Mouse (Mus musculus) midbrain, embryonic 13.5 days (tissue): ENCODE measurements at regions not wholly inside any gene's neighbourhood (a gene's known extent, or its start where the extent isn't known, plus 50 kb on each side); places are given as distances from the start of the nearest gene placed in this dataset.
"Not testable (repeated sequence)": the region's sequence is repeated elsewhere in the genome, so short reads cannot be mapped to it uniquely, and the experiment has no call there.

Experiments used
- ATAC-seq: fragments of 200-750 bp; cut with Nextera tagmentation; 2 replicates; pipeline ENCODE4 v1.8.0; 2017; ENCODE audit warnings: mild to moderate bottlenecking, moderate TSS enrichment, moderate library complexity
- H3K27ac ChIP-seq: fragments of 300-500 bp; sonication (generic); 2 replicates; pipeline ENCODE4 v1.5.1; 2015; ENCODE audit warnings: inconsistent platforms, mild to moderate bottlenecking, moderate library complexity
- H3K27me3 ChIP-seq: fragments of 300-500 bp; sonication (generic); 2 replicates; pipeline ENCODE4 v1.6.1; 2015; ENCODE audit warnings: mild to moderate bottlenecking, inconsistent platforms
- H3K36me3 ChIP-seq: fragments of 300-500 bp; sonication (generic); 2 replicates; pipeline ENCODE4 v1.6.1; 2015; ENCODE audit warnings: mild to moderate bottlenecking, inconsistent platforms
- H3K4me1 ChIP-seq: fragments of 300-500 bp; sonication (generic); replicated peaks from 2 replicates; pipeline ENCODE4 v1.6.1; 2015; ENCODE audit warnings: inconsistent platforms
- H3K4me2 ChIP-seq: fragments of 300-500 bp; sonication (generic); replicated peaks from 2 replicates; pipeline ENCODE4 v1.6.1; 2015; ENCODE audit warnings: moderate library complexity, mild to moderate bottlenecking, inconsistent platforms
- H3K4me3 ChIP-seq: fragments of 300-500 bp; sonication (generic); replicated peaks from 2 replicates; pipeline ENCODE4 v1.5.1; 2015; ENCODE audit warnings: mild to moderate bottlenecking, inconsistent platforms
- H3K9ac ChIP-seq: fragments of 300-500 bp; sonication (generic); replicated peaks from 2 replicates; pipeline ENCODE4 v1.6.1; 2015; ENCODE audit warnings: mild to moderate bottlenecking, inconsistent platforms
- H3K9me3 ChIP-seq: fragments of 300-500 bp; sonication (generic); 2 replicates; pipeline ENCODE4 v1.6.1; 2016; ENCODE audit warnings: mild to moderate bottlenecking, inconsistent platforms
- WGBS: fragments of 180-500 bp; shearing (Covaris S2); methylation state at CpG from one replicate; pipeline ENCODE4 v1.1.7; 2015; 5-methylcytosine and 5-hydroxymethylcytosine counted together

GRCm38 (mm10) chr8:34678879-34679278 lies 567.3 kb upstream of the Gm10131 start:
- H3K4me2 ChIP-seq: no peak overlapping the region
- no peaks in the 10 kb centered on the region for H3K36me3 ChIP-seq
- no peak overlapping the region for H3K4me3 ChIP-seq
- WGBS: 95% methylated on average over 8 of the region's 8 CpGs
- H3K4me1 ChIP-seq: peaks cover 8% of the 10 kb centered on the region
- no peaks in the 10 kb centered on the region for H3K9me3 ChIP-seq
- H3K27ac ChIP-seq: no peak overlapping the region
- no peak overlapping the region for H3K9ac ChIP-seq
- H3K27me3 ChIP-seq: peaks cover 13% of the 10 kb centered on the region; the same call in 1 of the 2 replicates
- no peak for ATAC-seq

GRCm38 (mm10) chr8:34671716-34672115 lies 560.2 kb upstream of the Gm10131 start:
- Histone ChIP-seq H3K36me3 (no peaks in the 10 kb centered on the region), H3K9ac (no peak overlapping the region), H3K27ac (no peak overlapping the region), H3K4me1 (no peaks in the 10 kb centered on the region), H3K4me2 (no peak overlapping the region), H3K4me3 (no peak overlapping the region), H3K9me3 (no peaks in the 10 kb centered on the region), H3K27me3 (no peaks in the 10 kb centered on the region)
- no peak for ATAC-seq
- WGBS: 60% methylated on average over 3 of the region's 3 CpGs

GRCm38 (mm10) chr8:34670930-34671715 lies 559.6 kb upstream of the Gm10131 start:
- H3K36me3 ChIP-seq: no peaks in the 10 kb centered on the region
- H3K4me3 ChIP-seq: no peak overlapping the region
- ATAC-seq: no peak
- H3K4me1 ChIP-seq: no peaks in the 10 kb centered on the region
- no peaks in the 10 kb centered on the region for H3K9me3 ChIP-seq
- no peak overlapping the region for H3K9ac ChIP-seq
- no peak overlapping the region for H3K4me2 ChIP-seq
- H3K27me3 ChIP-seq: no peaks in the 10 kb centered on the region
- WGBS: 45% methylated on average over 4 of the region's 4 CpGs
- no peak overlapping the region for H3K27ac ChIP-seq

- Histone ChIP-seq H3K9me3 (no peaks in the 10 kb centered on the region), H3K27me3 (no peaks in the 10 kb centered on the region), H3K4me1 (no peaks in the 10 kb centered on the region), H3K27ac (no peak overlapping the region), H3K4me2 (no peak overlapping the region), H3K9ac (no peak overlapping the region), H3K36me3 (no peaks in the 10 kb centered on the region), H3K4me3 (no peak overlapping the region)
- 92% methylated on average over 3 of the region's 3 CpGs for WGBS
- no peak for ATAC-seq
Observed at GRCm38 (mm10) chr8:34669146-34669545, 557.6 kb upstream of the Gm10131 start.

- Histone ChIP-seq H3K4me1 (no peaks in the 10 kb centered on the region), H3K4me2 (no peak overlapping the region), H3K4me3 (no peak overlapping the region), H3K9ac (no peak overlapping the region), H3K9me3 (no peaks in the 10 kb centered on the region), H3K27ac (no peak overlapping the region), H3K36me3 (no peaks in the 10 kb centered on the region), H3K27me3 (no peaks in the 10 kb centered on the region)
- ATAC-seq: no peak
- WGBS: 87% methylated on average over 4 of the region's 4 CpGs
Observed at GRCm38 (mm10) chr8:34664429-34664828, 552.9 kb upstream of the Gm10131 start.

- no peak overlapping the region for H3K27ac ChIP-seq
- no peaks in the 10 kb centered on the region for H3K27me3 ChIP-seq
- H3K9me3 ChIP-seq: no peaks in the 10 kb centered on the region
- no peak overlapping the region for H3K4me3 ChIP-seq
- 91% methylated on average over 6 of the region's 6 CpGs for WGBS
- H3K4me1 ChIP-seq: no peaks in the 10 kb centered on the region
- ATAC-seq: no peak
- H3K9ac ChIP-seq: no peak overlapping the region
- no peaks in the 10 kb centered on the region for H3K36me3 ChIP-seq
- H3K4me2 ChIP-seq: no peak overlapping the region
Observed at GRCm38 (mm10) chr8:34662532-34662931, 551.0 kb upstream of the Gm10131 start.

- Histone ChIP-seq H3K36me3 (no peaks in the 10 kb centered on the region), H3K9me3 (no peaks in the 10 kb centered on the region), H3K27me3 (no peaks in the 10 kb centered on the region), H3K4me2 (no peak overlapping the region), H3K27ac (no peak overlapping the region), H3K4me1 (no peaks in the 10 kb centered on the region), H3K4me3 (no peak overlapping the region), H3K9ac (no peak overlapping the region)
- no peak for ATAC-seq
- WGBS: 95% methylated on average over 8 of the region's 8 CpGs
Observed at GRCm38 (mm10) chr8:34651750-34652149, 540.2 kb upstream of the Gm10131 start.

- ATAC-seq, H3K27me3 ChIP-seq, H3K4me2 ChIP-seq, H3K9ac ChIP-seq, H3K9me3 ChIP-seq, H3K4me1 ChIP-seq, H3K27ac ChIP-seq, H3K4me3 ChIP-seq, H3K36me3 ChIP-seq: not testable (repeated sequence)
- WGBS: 94% methylated on average over 2 of the region's 2 CpGs
Observed at GRCm38 (mm10) chr8:34628221-34628620, 516.7 kb upstream of the Gm10131 start.

GRCm38 (mm10) chr8:34625670-34626069 lies 514.1 kb upstream of the Gm10131 start:
- H3K27me3 ChIP-seq: no peaks in the 10 kb centered on the region
- H3K9ac ChIP-seq: no peak overlapping the region
- H3K4me3 ChIP-seq: no peak overlapping the region
- H3K9me3 ChIP-seq: no peaks in the 10 kb centered on the region
- 87% methylated on average over 10 of the region's 10 CpGs for WGBS
- no peak overlapping the region for H3K27ac ChIP-seq
- ATAC-seq: no peak
- no peak overlapping the region for H3K4me2 ChIP-seq
- H3K36me3 ChIP-seq: no peaks in the 10 kb centered on the region
- H3K4me1 ChIP-seq: no peaks in the 10 kb centered on the region

GRCm38 (mm10) chr8:34623783-34624182 lies 512.2 kb upstream of the Gm10131 start:
- no peaks in the 10 kb centered on the region for H3K27me3 ChIP-seq
- no peak overlapping the region for H3K4me2 ChIP-seq
- ATAC-seq: no peak
- WGBS: 69% methylated on average over 7 of the region's 7 CpGs
- no peak overlapping the region for H3K9ac ChIP-seq
- H3K4me1 ChIP-seq: no peaks in the 10 kb centered on the region
- H3K4me3 ChIP-seq: no peak overlapping the region
- no peaks in the 10 kb centered on the region for H3K36me3 ChIP-seq
- no peaks in the 10 kb centered on the region for H3K9me3 ChIP-seq
- no peak overlapping the region for H3K27ac ChIP-seq

- Histone ChIP-seq H3K36me3 (no peaks in the 10 kb centered on the region), H3K4me3 (no peak overlapping the region), H3K27me3 (no peaks in the 10 kb centered on the region), H3K27ac (no peak overlapping the region), H3K9me3 (no peaks in the 10 kb centered on the region), H3K9ac (no peak overlapping the region), H3K4me2 (no peak overlapping the region), H3K4me1 (0 out of 2 replicates have a peak, but pooled peaks cover 3% of the 10 kb centered on the region)
- WGBS: 84% methylated on average over 25 of the region's 25 CpGs
- no peak for ATAC-seq
Observed at GRCm38 (mm10) chr8:34622177-34623114, 510.9 kb upstream of the Gm10131 start.

- Histone ChIP-seq H3K4me1 (0 out of 2 replicates have a peak, but pooled peaks cover 9% of the 10 kb centered on the region), H3K27ac (no peak overlapping the region), H3K9ac (no peak overlapping the region), H3K4me3 (no peak overlapping the region), H3K36me3 (no peaks in the 10 kb centered on the region), H3K27me3 (no peaks in the 10 kb centered on the region), H3K4me2 (no peak overlapping the region), H3K9me3 (no peaks in the 10 kb centered on the region)
- ATAC-seq: no peak
- 26% methylated on average over 4 of the region's 5 CpGs for WGBS
Observed at GRCm38 (mm10) chr8:34618046-34618445, 506.5 kb upstream of the Gm10131 start.
